8 mouse cellular contexts compared by ENCODE assay signal in the genomic region with DNA sequence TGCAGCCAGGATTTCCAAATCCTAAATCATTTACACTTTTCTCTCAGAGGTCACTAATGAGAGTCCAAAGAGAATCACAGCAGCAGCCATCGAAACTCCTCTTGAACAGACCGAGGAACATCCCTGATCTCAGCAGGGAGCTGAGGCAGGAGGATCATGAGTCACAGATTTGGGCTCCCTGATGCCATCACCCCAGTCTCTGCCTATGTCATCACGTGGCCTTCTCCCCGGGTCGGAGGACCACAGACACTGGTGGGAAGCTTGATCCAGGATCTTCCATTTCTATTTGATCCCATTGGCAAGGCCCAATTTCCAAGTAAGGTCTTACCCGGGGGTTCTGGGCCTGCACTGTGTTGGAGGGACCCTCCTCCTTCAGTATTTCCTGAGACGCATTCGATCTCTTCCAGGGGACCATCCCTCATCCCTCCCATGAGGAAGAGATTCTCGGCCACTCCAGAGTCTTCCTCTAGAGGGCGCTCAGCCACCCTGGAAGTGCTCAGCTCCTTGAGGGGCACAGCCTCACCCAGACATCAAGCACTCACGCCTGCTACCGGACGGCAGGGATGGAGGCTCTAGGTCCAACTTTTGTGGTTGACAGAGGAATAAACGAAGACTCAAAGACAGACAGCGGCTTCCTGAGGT. TPM values are rescaled to one million over a fixed set of nuclear protein-coding genes. Genes with fewer than 3 reads are reported as not detected.
DNase-seq lines count a peak whose midpoint lies in the region; ATAC-seq and TF ChIP-seq lines count a peak whose summit lies in the region.

No protein-coding gene starts in this region.

- H3K36me3 ChIP-seq in hindbrain, postnatal 0 days (ENCODE audit: insufficient read depth, low read length): no peaks in the 10 kb centered on the region

- 26% methylated on average over 15 of the region's 15 CpGs for WGBS in hindbrain, postnatal 0 days

- ATAC-seq in activated CD4-positive, CD25-positive, alpha-beta regulatory T cell, adult 4 months: peak; percentile 54
- peak; percentile 70 for ATAC-seq in hindbrain, postnatal 0 days

- H3K27me3 ChIP-seq in hindbrain, postnatal 0 days (ENCODE audit: insufficient read depth, low read length): no peaks in the 10 kb centered on the region

- H3K4me2 ChIP-seq in hindbrain, postnatal 0 days (ENCODE audit: low read depth, low read length): no peak overlapping the region

- intact Hi-C loops in left cerebral cortex, adult 2 months (cut with DNase I): loop anchor here (1.0 to 10.0 kb wide), 2 partner anchors 73 to 461 kb away; no protein-coding TSS in a partner anchor

- TF ChIP-seq CTCF in hindbrain, postnatal 0 days (IDR thresholded peaks at IDR 0.05; ENCODE audit: low read depth): peak; percentile 87
- TF ChIP-seq CTCF in left cerebral cortex, adult 2 months (IDR thresholded peaks at IDR 0.05): peak; percentile 95

- no peaks in the 10 kb centered on the region for H3K4me1 ChIP-seq in hindbrain, postnatal 0 days (ENCODE audit: insufficient read depth, low read length)

- peak; percentile 83 to 88 for DNase-seq in cerebellum, postnatal 25 days
- DNase-seq in gastrocnemius, adult 8-10 months (ENCODE audit: low spot score in 2 of 2): peak; percentile 25 to 43
- peak; percentile 77 for DNase-seq in hindbrain, postnatal 0 days (ENCODE audit: low spot score)
- peak; percentile 56 to 69 for DNase-seq in left cerebral cortex, adult 2 months (ENCODE audit: extremely low spot score in 1 of 2, low spot score in 2 of 2)
- peak; percentile 85 for DNase-seq in mesoderm, embryonic 11.5 days (ENCODE audit: low read depth, low spot score)
- DNase-seq in right cerebral cortex, postnatal 36 days (ENCODE audit: low spot score in 2 of 2): peak; percentile 18 to 38
- peak; percentile 58 for DNase-seq in yolk sac, embryonic 10.5 days (ENCODE audit: low spot score)

- H3K9me3 ChIP-seq in hindbrain, postnatal 0 days (ENCODE audit: low read length): no peaks in the 10 kb centered on the region

- no peak overlapping the region for H3K27ac ChIP-seq in hindbrain, postnatal 0 days
- no peak overlapping the region for H3K27ac ChIP-seq in left cerebral cortex, adult 2 months

- H3K4me3 ChIP-seq in hindbrain, postnatal 0 days (ENCODE audit: low read length): no peak overlapping the region
- H3K4me3 ChIP-seq in left cerebral cortex, adult 2 months: no peak overlapping the region

- H3K9ac ChIP-seq in hindbrain, postnatal 0 days (replicated peaks; ENCODE audit: low read length): no peak overlapping the region

RNA-seq across cellular contexts. Expression of a gene that starts 24.8 kb away (rescaled TPM):
- polyA plus RNA-seq in activated CD4-positive, CD25-positive, alpha-beta regulatory T cell, adult 4 months (2017; shearing (Covaris generic)): 1 to 10 TPM in 1 of 2 experiments, under 1 TPM in 1; 0.53 to 1.2 TPM
- total RNA-seq in gastrocnemius, adult 8-10 months (2022): 1 to 10 TPM; 2.3 to 3.7 (median 3.1) TPM
- total RNA-seq in hindbrain, postnatal 0 days (2014; rRNA removed): 241 and 273 TPM in 2 replicates
- 116 and 123 TPM in 2 replicates for polyA plus RNA-seq in hindbrain, postnatal 0 days (2015; fragmentation: Nextera tagmentation; extraction: Ambion mirVana)
- total RNA-seq in left cerebral cortex, adult 2 months (2021): 100 to 1,000 TPM; 174 to 177 TPM

RNA-seq across cellular contexts. Expression of a gene that starts 30.0 kb away (rescaled TPM):
- 10 to 100 TPM; 40.1 to 49.5 TPM for polyA plus RNA-seq in activated CD4-positive, CD25-positive, alpha-beta regulatory T cell, adult 4 months (2017; shearing (Covaris generic))
- total RNA-seq in gastrocnemius, adult 8-10 months (2022): 1 to 10 TPM; 2.5 to 3.9 (median 3.3) TPM
- 23.9 and 31.6 TPM in 2 replicates for total RNA-seq in hindbrain, postnatal 0 days (2014; rRNA removed)
- polyA plus RNA-seq in hindbrain, postnatal 0 days (2015; fragmentation: Nextera tagmentation; extraction: Ambion mirVana): 28.2 and 31.1 TPM in 2 replicates
- total RNA-seq in left cerebral cortex, adult 2 months (2021): 10 to 100 TPM in 1 of 2 experiments, 1 to 10 TPM in 1; 9.1 to 14.1 TPM

Comparison
In these comparisons a context has a peak if more than half of its experiments do, and no peak if none do; other contexts are left out.
1. DNase-seq: peak in every context shown above with its lines; median percentile 86 in cerebellum, postnatal 25 days; 85 in mesoderm, embryonic 11.5 days; 77 in hindbrain, postnatal 0 days; 62 in left cerebral cortex, adult 2 months; 58 in yolk sac, embryonic 10.5 days; 34 in gastrocnemius, adult 8-10 months; 28 in right cerebral cortex, postnatal 36 days.
2. RNA of a gene that starts 24.8 kb away (total RNA-seq): 241 to 273 TPM in hindbrain, postnatal 0 days and 174 to 177 TPM in left cerebral cortex, adult 2 months; 2.3 to 3.7 TPM in gastrocnemius, adult 8-10 months; every median in the first group is over 10 times any median in the second.